Mouse (Mus musculus) thymus, postnatal 0 days (tissue): ENCODE results near the gene Sytl4. TPM values are rescaled to one million over a fixed set of nuclear protein-coding genes. Genes with fewer than 3 reads are reported as not detected.

Source experiments
- polyA plus RNA-seq: library from polyadenylated mRNA; unstranded; fragments of >200 nt; fragmentation: Nextera tagmentation; extraction: Ambion mirVana; gene quantifications from 2 replicates; pipeline ENCODE4 v1.2.1, GENCODE M21; 2015

Gene Sytl4
- polyA plus RNA-seq, 1 experiment from 2014 or later = 0.42 TPM

Other genes with a start within 250 kb of the Sytl4 start
- gene Tnmd, start 130.8 kb downstream of the Sytl4 start, polyA plus RNA-seq = 1.8 and 2.2 TPM in 2 replicates
- 44.5 and 45.1 TPM in 2 replicates for gene Tspan6, start 83.4 kb downstream of the Sytl4 start, polyA plus RNA-seq
- gene Srpx2, start 73.4 kb downstream of the Sytl4 start, polyA plus RNA-seq = 0.62 and 1.2 TPM in 2 replicates
- 53.6 and 54.1 TPM in 2 replicates for gene Cstf2, start 77.4 kb upstream of the Sytl4 start, polyA plus RNA-seq
- gene Xkrx, start 180.3 kb upstream of the Sytl4 start, polyA plus RNA-seq = 7.0 and 8.0 TPM in 2 replicates
- 0.06 TPM in 1 of 2 replicates, not detected in the other for gene Arl13a, start 205.7 kb upstream of the Sytl4 start, polyA plus RNA-seq
- 0.54 and 0.55 TPM in 2 replicates for gene Nox1, start 240.1 kb upstream of the Sytl4 start, polyA plus RNA-seq